Mouse (Mus musculus): Measurements from ENCODE around the gene Nutf2-ps1.

DNA sequence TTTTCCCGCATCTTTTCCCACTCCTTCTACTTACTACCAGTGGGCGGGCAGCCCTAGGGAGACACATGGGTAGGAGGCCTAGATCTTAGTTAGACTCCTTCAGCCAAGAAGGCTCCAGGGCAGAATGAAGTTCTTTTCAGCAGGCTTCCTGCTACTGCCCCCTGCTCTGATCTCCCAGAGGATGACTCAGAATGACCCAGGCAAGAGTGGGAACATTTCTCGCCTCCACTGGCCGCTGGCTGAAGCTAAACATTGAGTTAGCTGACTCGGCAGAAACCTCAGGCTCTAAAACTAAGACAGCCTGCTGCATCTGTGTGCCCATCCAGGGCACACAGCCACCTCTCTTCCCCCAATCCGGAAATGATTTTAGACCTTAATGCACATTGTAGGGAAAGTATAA, 36.1 kb downstream of the Nutf2-ps1 start:
- TF ChIP-seq CTCF (IDR thresholded peaks at IDR 0.05; ENCODE audit: insufficient read depth, low read depth, low read length) (no peak), POLR2A (IDR thresholded peaks at IDR 0.05; ENCODE audit: insufficient read depth, low read depth, low read length) (no peak)
